Mouse (Mus musculus) lung, adult 2 months (tissue): Measurements from ENCODE around the gene Umad1.

Experiments
- CTCF ChIP-seq: fragments of 200-500 bp; IDR thresholded peaks from 2 replicates; pipeline ENCODE4 v1.5.1; 2011; ENCODE audit warnings: mild to moderate bottlenecking, low read length, control low read depth; ENCODE audit not compliant: insufficient read depth
- POLR2A ChIP-seq: fragments of 200-500 bp; IDR thresholded peaks from 2 replicates; pipeline ENCODE4 v1.6.1; 2011; ENCODE audit warnings: low read depth, mild to moderate bottlenecking, control low read depth, low read length, borderline replicate concordance; ENCODE audit errors: extremely low read depth

DNA sequence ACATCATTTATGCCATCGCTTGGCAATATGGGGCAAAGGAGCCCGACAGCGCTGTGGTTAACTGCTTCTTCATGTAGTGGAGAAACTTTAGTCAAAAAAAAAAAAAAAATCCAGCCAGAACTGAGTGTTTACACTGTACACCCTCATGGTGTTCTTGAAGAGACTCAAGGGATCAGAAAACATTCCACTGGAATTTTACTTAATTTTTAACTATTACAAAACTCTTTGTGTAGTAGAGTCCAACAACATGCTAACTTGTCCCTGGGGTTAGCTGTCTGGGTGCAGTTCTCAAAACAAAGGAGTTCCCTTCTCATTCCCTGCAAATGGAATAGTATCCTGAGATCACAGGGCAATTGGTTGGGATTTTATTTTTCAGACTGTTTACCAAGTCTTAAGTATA lies 210.8 kb downstream of the Umad1 start:
- TF ChIP-seq POLR2A = no peak
- TF ChIP-seq CTCF = no peak
